Mouse (Mus musculus): Measurements from ENCODE around the gene Naa10. TPM values are rescaled to one million over a fixed set of nuclear protein-coding genes. Genes with fewer than 3 reads are reported as not detected.
A peak's percentile ranks its signal among the peaks of the same experiment; 100 is the strongest.

Naa10 gene
- polyA plus RNA-seq, 1 experiment from 2014 or later: 140 TPM

DNA sequence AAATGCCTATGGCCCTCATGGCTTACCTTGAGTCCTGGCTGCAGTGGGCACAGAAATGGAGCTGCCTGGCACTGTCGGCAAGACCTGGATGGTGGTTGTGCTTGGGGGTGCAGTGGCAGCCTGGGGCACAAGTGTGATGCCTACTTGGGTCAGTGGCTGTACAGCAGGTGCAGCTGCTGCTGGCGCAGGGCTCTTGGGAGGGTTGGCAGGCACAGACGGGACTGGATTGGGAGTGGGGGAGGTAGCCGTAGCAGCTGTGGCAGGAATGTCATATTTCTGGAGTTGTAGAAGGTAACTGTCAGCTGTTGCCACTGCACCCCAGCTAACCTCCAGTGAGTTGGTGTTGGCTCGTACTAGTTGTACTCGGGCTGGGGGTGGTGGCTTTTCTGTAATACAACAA is 33.2 kb upstream of the Naa10 start:
- H3K9ac ChIP-seq (ENCODE audit: low read depth, low read length): no peak overlapping the region
- H3K27ac ChIP-seq (ENCODE audit: low read depth, low read length): no peak overlapping the region
- no peak for ATAC-seq (ENCODE audit: low FRiP score, low TSS enrichment)
- H3K27me3 ChIP-seq (ENCODE audit: control insufficient read depth, insufficient read depth, low read length): no peaks in the 10 kb centered on the region
- no peak overlapping the region for H3K4me2 ChIP-seq (replicated peaks; ENCODE audit: low read depth, low read length)
- H3K4me3 ChIP-seq (ENCODE audit: low read length): no peak overlapping the region
- H3K9me3 ChIP-seq (ENCODE audit: control insufficient read depth, low read length): no peaks in the 10 kb centered on the region
- H3K36me3 ChIP-seq (ENCODE audit: control insufficient read depth, insufficient read depth, low read length): peaks cover 88% of the 10 kb centered on the region
- H3K4me1 ChIP-seq (ENCODE audit: control insufficient read depth, insufficient read depth, low read length): no peaks in the 10 kb centered on the region
- 94% methylated on average over 6 of the region's 6 CpGs for WGBS

DNA sequence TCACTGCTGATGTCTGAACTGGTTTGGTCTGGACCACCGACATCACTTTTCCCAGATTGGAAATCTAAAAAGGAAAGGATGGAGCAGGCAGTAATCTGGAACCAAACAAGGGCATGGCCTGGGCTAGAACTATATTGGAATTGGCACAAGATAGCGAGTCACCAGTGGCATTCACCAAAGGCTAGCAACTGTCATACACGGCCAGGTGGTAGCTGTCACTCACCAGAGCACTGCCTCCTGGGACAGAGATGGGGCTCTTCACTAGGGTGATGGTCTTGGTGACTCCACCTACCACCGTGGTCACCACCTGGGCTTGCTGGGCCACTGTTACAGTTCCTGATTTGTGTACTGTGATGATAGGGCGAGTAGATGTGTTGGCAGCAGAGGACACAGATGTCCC is 30.9 kb upstream of the Naa10 start:
- H3K27ac ChIP-seq (ENCODE audit: low read depth, low read length): no peak overlapping the region

DNA sequence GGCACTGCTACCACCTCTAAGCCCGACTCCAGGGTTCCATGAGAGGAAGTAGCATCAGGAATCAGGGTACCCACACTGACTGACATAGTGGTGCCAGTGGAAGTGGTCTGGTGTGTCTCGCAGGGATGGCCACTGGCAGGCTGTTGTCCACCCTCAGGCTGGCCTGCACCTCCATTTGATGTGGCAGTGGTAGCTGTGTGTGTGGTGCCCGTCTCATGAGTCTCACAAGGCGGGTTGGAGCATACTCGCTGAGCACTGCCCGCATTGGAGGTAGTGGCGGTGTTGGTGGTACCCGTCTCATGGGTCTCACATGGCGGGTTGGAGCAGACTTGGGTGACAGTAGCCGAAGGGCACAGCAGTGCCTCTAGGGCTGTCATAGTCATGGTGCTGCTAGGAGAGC is 27.6 kb upstream of the Naa10 start:
- Histone ChIP-seq H3K4me3 (ENCODE audit: low read length) (no peak overlapping the region), H3K9ac (ENCODE audit: low read depth, low read length) (no peak overlapping the region), H3K9me3 (ENCODE audit: control insufficient read depth, low read length) (no peaks in the 10 kb centered on the region), H3K27ac (ENCODE audit: low read depth, low read length) (no peak overlapping the region), H3K4me2 (replicated peaks; ENCODE audit: low read depth, low read length) (no peak overlapping the region), H3K27me3 (ENCODE audit: control insufficient read depth, insufficient read depth, low read length) (no peaks in the 10 kb centered on the region), H3K36me3 (ENCODE audit: control insufficient read depth, insufficient read depth, low read length) (peaks cover 94% of the 10 kb centered on the region), H3K4me1 (ENCODE audit: control insufficient read depth, insufficient read depth, low read length) (no peaks in the 10 kb centered on the region)
- WGBS: 92% methylated on average over 10 of the region's 10 CpGs
- no peak for ATAC-seq (ENCODE audit: low FRiP score, low TSS enrichment)

More for the DNA sequence above, 30.9 kb upstream of the Naa10 start:
- Histone ChIP-seq H3K4me1 (ENCODE audit: control insufficient read depth, insufficient read depth, low read length) (no peaks in the 10 kb centered on the region), H3K36me3 (ENCODE audit: control insufficient read depth, insufficient read depth, low read length) (peaks cover 91% of the 10 kb centered on the region), H3K4me2 (replicated peaks; ENCODE audit: low read depth, low read length) (no peak overlapping the region), H3K4me3 (ENCODE audit: low read length) (no peak overlapping the region), H3K9ac (ENCODE audit: low read depth, low read length) (no peak overlapping the region), H3K9me3 (ENCODE audit: control insufficient read depth, low read length) (no peaks in the 10 kb centered on the region), H3K27me3 (ENCODE audit: control insufficient read depth, insufficient read depth, low read length) (no peaks in the 10 kb centered on the region)
- WGBS: 92% methylated on average over 5 of the region's 5 CpGs
- ATAC-seq (ENCODE audit: low FRiP score, low TSS enrichment): no peak

DNA sequence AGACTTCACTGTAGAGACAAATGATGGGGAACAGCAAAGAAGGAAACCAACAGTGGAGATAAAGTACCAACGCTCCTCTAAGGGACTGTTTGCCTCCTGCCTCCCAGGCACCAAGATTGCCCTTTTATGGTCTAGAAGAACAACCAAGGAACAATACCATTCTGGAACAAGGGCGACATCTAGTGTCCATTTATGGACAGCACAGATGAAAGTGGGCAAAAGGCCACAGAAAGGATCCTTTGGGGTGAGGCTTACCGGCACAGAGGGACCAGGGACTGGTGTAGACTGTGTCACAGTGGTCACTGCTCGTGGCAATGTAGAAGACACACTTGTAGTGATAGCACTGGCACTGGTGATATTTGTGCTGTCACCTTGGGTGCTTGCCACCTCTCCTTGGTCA is 26.9 kb upstream of the Naa10 start:
- Histone ChIP-seq H3K4me3 (ENCODE audit: low read length) (no peak overlapping the region), H3K4me2 (replicated peaks; ENCODE audit: low read depth, low read length) (no peak overlapping the region), H3K4me1 (ENCODE audit: control insufficient read depth, insufficient read depth, low read length) (no peaks in the 10 kb centered on the region), H3K9ac (ENCODE audit: low read depth, low read length) (no peak overlapping the region), H3K27ac (ENCODE audit: low read depth, low read length) (no peak overlapping the region), H3K27me3 (ENCODE audit: control insufficient read depth, insufficient read depth, low read length) (no peaks in the 10 kb centered on the region), H3K36me3 (ENCODE audit: control insufficient read depth, insufficient read depth, low read length) (peaks cover 96% of the 10 kb centered on the region), H3K9me3 (ENCODE audit: control insufficient read depth, low read length) (no peaks in the 10 kb centered on the region)
- 36% methylated on average over 4 of the region's 4 CpGs for WGBS
- ATAC-seq (ENCODE audit: low FRiP score, low TSS enrichment): peak; percentile 44; the same call in 1 of the 2 replicates

DNA sequence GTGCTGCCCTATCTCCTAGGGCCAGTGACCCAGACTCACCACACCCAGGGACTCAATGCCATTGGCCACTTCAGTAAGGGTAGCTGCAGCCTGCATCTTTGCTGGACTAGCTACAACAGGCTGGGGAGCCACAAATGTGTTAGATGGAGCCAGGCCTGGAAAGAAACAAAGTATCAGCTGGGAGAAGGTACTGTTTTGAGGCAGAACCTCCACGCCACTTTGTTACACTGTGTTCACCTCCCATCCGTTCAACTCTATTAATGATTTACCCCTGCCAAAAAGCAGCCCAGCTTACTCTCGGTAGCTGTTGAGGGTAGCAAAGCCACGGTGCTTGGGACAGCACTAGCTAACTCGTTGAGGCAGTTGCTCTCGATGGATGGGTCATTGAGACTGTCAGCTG is 25.2 kb upstream of the Naa10 start:
- no peak overlapping the region for H3K27ac ChIP-seq (ENCODE audit: low read depth, low read length)
- no peak overlapping the region for H3K4me2 ChIP-seq (replicated peaks; ENCODE audit: low read depth, low read length)
- H3K9ac ChIP-seq (ENCODE audit: low read depth, low read length): no peak overlapping the region
- 86% methylated on average over 6 of the region's 6 CpGs for WGBS
- H3K4me3 ChIP-seq (ENCODE audit: low read length): no peak overlapping the region
- no peak for ATAC-seq (ENCODE audit: low FRiP score, low TSS enrichment)
- no peaks in the 10 kb centered on the region for H3K4me1 ChIP-seq (ENCODE audit: control insufficient read depth, insufficient read depth, low read length)
- no peaks in the 10 kb centered on the region for H3K27me3 ChIP-seq (ENCODE audit: control insufficient read depth, insufficient read depth, low read length)
- peaks cover 94% of the 10 kb centered on the region for H3K36me3 ChIP-seq (ENCODE audit: control insufficient read depth, insufficient read depth, low read length)
- no peaks in the 10 kb centered on the region for H3K9me3 ChIP-seq (ENCODE audit: control insufficient read depth, low read length)

DNA sequence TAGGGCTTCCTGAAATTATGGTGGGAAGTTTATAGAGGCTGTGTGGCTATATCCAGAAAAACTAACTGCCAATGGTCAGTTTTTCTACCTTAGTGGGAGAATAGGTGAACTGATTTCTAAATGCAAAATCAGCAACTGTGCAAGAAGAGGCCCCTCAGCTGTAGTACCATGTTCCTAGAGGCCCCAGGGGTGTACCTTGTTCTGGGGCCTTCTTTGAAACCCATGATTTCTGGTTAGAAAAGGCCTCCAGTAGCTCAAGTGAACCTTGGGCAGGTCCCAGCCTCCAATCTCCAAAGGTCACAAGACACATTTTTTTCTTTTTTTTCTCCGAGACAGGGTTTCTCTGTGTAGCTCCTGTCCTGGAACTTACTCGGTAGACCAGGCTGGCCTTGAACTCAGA is 20.6 kb upstream of the Naa10 start:
- H3K9me3 ChIP-seq (ENCODE audit: control insufficient read depth, low read length): no peaks in the 10 kb centered on the region
- ATAC-seq (ENCODE audit: low FRiP score, low TSS enrichment): no peak
- H3K4me3 ChIP-seq (ENCODE audit: low read length): no peak overlapping the region
- WGBS: 88% methylated on average over 2 of the region's 2 CpGs
- no peaks in the 10 kb centered on the region for H3K4me1 ChIP-seq (ENCODE audit: control insufficient read depth, insufficient read depth, low read length)
- H3K9ac ChIP-seq (ENCODE audit: low read depth, low read length): no peak overlapping the region
- peaks cover 55% of the 10 kb centered on the region for H3K36me3 ChIP-seq (ENCODE audit: control insufficient read depth, insufficient read depth, low read length)
- H3K27me3 ChIP-seq (ENCODE audit: control insufficient read depth, insufficient read depth, low read length): no peaks in the 10 kb centered on the region
- no peak overlapping the region for H3K27ac ChIP-seq (ENCODE audit: low read depth, low read length)
- H3K4me2 ChIP-seq (replicated peaks; ENCODE audit: low read depth, low read length): no peak overlapping the region

DNA sequence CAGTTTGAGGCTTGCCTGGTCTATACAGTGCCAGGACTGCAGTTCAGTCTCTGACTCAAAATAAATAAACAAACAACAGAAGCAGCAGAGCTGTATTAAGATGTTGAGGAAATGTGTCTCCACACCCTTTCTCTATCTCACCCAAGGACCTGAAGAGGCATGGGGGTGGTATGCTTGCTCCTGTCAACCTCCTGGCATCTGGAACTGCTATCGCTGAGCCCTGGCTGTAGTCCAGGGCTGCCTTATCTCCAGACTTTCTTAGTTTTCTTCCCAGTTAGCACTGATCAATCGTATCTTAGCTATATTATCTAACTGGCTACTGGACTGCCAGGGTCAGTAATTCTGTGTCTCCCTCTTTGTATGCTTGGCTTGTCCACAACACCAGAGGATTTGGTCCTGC is 20.1 kb upstream of the Naa10 start:
- H3K36me3 ChIP-seq (ENCODE audit: control insufficient read depth, insufficient read depth, low read length): peaks cover 50% of the 10 kb centered on the region
- H3K4me1 ChIP-seq (ENCODE audit: control insufficient read depth, insufficient read depth, low read length): no peaks in the 10 kb centered on the region
- H3K4me2 ChIP-seq (replicated peaks; ENCODE audit: low read depth, low read length): no peak overlapping the region
- H3K9me3 ChIP-seq (ENCODE audit: control insufficient read depth, low read length): no peaks in the 10 kb centered on the region
- H3K4me3 ChIP-seq (ENCODE audit: low read length): no peak overlapping the region
- ATAC-seq (ENCODE audit: low FRiP score, low TSS enrichment): no peak
- no peak overlapping the region for H3K27ac ChIP-seq (ENCODE audit: low read depth, low read length)
- H3K27me3 ChIP-seq (ENCODE audit: control insufficient read depth, insufficient read depth, low read length): no peaks in the 10 kb centered on the region
- no peak overlapping the region for H3K9ac ChIP-seq (ENCODE audit: low read depth, low read length)
- WGBS: 84% methylated on average over 2 of the region's 2 CpGs

DNA sequence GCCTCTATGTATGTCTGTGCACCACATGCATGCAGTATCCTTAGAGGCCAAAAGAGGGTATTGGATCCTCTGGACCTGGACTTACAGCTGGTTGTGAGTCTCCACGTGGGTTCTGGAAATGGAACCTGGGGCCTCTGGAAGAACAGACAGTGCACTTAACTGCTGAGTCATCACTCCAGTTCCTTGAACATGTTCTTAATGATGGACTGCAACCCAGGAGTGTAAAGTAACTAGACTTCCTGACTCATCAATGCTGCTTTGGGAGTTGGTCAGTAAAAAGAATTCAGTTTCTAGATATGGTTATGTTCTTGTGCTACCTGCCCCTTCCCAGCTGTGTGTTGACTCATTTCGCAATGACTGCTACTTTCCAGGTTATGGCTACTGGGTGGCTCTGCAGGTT is 10.1 kb upstream of the Naa10 start:
- no peak overlapping the region for H3K4me2 ChIP-seq (replicated peaks; ENCODE audit: low read depth, low read length)

DNA sequence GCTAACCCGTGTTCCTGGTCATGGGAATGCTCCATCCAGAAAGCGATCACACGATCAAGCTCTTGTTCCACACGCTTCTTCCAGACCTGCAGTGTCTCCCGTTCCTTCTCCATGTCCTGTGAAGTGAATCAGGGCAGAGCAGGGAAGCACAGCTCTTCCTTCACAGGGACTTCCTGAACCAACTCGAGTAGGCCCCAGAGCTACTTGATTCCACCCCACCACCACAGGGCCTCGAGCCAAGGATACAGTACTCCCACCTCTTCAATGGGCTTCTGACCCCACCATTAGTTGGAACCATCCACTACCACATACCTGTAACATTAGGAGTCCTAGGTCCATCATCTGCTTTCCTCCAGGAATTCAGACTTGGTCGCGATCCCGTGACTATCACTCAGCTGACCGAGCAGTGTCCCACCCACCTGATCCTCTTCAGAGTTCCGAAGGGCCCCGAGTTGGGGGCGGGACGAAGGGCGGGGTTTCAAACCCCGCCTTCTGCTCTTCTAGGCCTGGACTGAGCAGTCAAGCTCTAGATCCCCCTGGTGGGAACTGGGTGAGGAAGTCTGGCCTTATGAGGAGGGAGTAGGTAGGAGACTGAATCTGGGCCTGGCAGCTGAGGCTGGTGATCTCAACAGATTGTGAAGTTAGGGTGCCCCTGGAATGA is 8.8 kb upstream of the Naa10 start, which contains the start of gene Renbp:
Renbp (minus strand) TSS at position 449 of the 661 bp plus-strand sequence.
- ATAC-seq (ENCODE audit: low FRiP score, low TSS enrichment): peak; percentile 97
- Histone ChIP-seq H3K27me3 (ENCODE audit: control insufficient read depth, insufficient read depth, low read length) (no peaks in the 10 kb centered on the region), H3K9me3 (ENCODE audit: control insufficient read depth, low read length) (no peaks in the 10 kb centered on the region), H3K36me3 (ENCODE audit: control insufficient read depth, insufficient read depth, low read length) (peaks cover 2% of the 10 kb centered on the region; the same call in 1 of the 2 replicates), H3K9ac (ENCODE audit: low read depth, low read length) (0 out of 2 replicates have a peak within 1 kb of the TSS, but pooled peaks have one; percentile 18), H3K27ac (ENCODE audit: low read depth, low read length) (no peak within 1 kb of the TSS), H3K4me1 (ENCODE audit: control insufficient read depth, insufficient read depth, low read length) (no peaks in the 10 kb centered on the region), H3K4me2 (replicated peaks; ENCODE audit: low read depth, low read length) (peak within 1 kb of the TSS; percentile 26), H3K4me3 (ENCODE audit: low read length) (peak within 1 kb of the TSS; percentile 29)
- 40% methylated on average over 17 of the region's 17 CpGs for WGBS

More for the DNA sequence above, 10.1 kb upstream of the Naa10 start:
- Histone ChIP-seq H3K27me3 (ENCODE audit: control insufficient read depth, insufficient read depth, low read length) (no peaks in the 10 kb centered on the region), H3K27ac (ENCODE audit: low read depth, low read length) (no peak overlapping the region), H3K9ac (ENCODE audit: low read depth, low read length) (no peak overlapping the region), H3K4me1 (ENCODE audit: control insufficient read depth, insufficient read depth, low read length) (no peaks in the 10 kb centered on the region), H3K9me3 (ENCODE audit: control insufficient read depth, low read length) (no peaks in the 10 kb centered on the region), H3K4me3 (ENCODE audit: low read length) (no peak overlapping the region), H3K36me3 (ENCODE audit: control insufficient read depth, insufficient read depth, low read length) (no peaks in the 10 kb centered on the region)
- WGBS: 85% methylated on average over 2 of the region's 2 CpGs
- ATAC-seq (ENCODE audit: low FRiP score, low TSS enrichment): no peak
